Mouse (Mus musculus) megakaryocyte, embryonic 14.5 days (primary cell): ENCODE data around the gene Eml3. TPM values are rescaled to one million over a fixed set of nuclear protein-coding genes. Genes with fewer than 3 reads are reported as not detected.
A peak's percentile ranks its signal among the peaks of the same experiment; 100 is the strongest.

Source experiments
- H3K27me3 ChIP-seq: replicated peaks from 2 replicates; pipeline ENCODE3; 2012; ENCODE audit warnings: inconsistent platforms
- H3K36me3 ChIP-seq: replicated peaks from 2 replicates; pipeline ENCODE3; 2012; ENCODE audit warnings: low read length, inconsistent platforms, mixed read lengths
- H3K4me1 ChIP-seq: 2 replicates; pipeline ENCODE4 v1.6.1; 2012; ENCODE audit warnings: inconsistent platforms
- H3K4me3 ChIP-seq: replicated peaks from 2 replicates; pipeline ENCODE3; 2012; ENCODE audit warnings: moderate library complexity, mild to moderate bottlenecking, inconsistent platforms
- H3K9me3 ChIP-seq: 2 replicates; pipeline ENCODE4 v1.6.1; 2012; ENCODE audit warnings: inconsistent platforms
- FLI1 ChIP-seq: IDR thresholded peaks from 2 replicates; pipeline ENCODE4 v1.6.1; 2012; ENCODE audit warnings: low read length, inconsistent platforms, mixed read lengths
- GATA1 ChIP-seq: IDR thresholded peaks from 3 replicates; pipeline ENCODE4 v1.6.1; 2012; ENCODE audit warnings: mixed read lengths, low read length, inconsistent platforms, borderline replicate concordance
- polyA plus RNA-seq: library from polyadenylated mRNA; stranded (reverse); fragments of >175 nt; gene quantifications from 2 replicates; pipeline ENCODE4 v1.2.3, GENCODE M21; 2012; ENCODE audit warnings: low replicate concordance; ENCODE audit not compliant: insufficient read depth

Eml3 gene
- polyA plus RNA-seq, 1 experiment, result 31.6 TPM

- Histone ChIP-seq H3K4me1 (peaks cover 69% of the 10 kb centered on the region), H3K4me3 (peak overlapping the region; percentile 74), H3K9me3 (no peaks in the 10 kb centered on the region), H3K36me3 (peaks cover 35% of the 10 kb centered on the region), H3K27me3 (peaks cover 17% of the 10 kb centered on the region)
- no peak for TF ChIP-seq GATA1
- no peak for TF ChIP-seq FLI1
Observed at GRCm38 (mm10) chr19:8982303-8983149, 53.2 kb downstream of the Eml3 start.

GRCm38 (mm10) chr19:8983150-8983650 lies 53.8 kb downstream of the Eml3 start:
- peaks cover 24% of the 10 kb centered on the region for H3K27me3 ChIP-seq
- H3K4me3 ChIP-seq, result peak overlapping the region; percentile 74
- H3K36me3 ChIP-seq, result peaks cover 29% of the 10 kb centered on the region
- no peaks in the 10 kb centered on the region for H3K9me3 ChIP-seq
- no peak for TF ChIP-seq GATA1
- no peak for TF ChIP-seq FLI1
- H3K4me1 ChIP-seq, result peaks cover 74% of the 10 kb centered on the region

DNA sequence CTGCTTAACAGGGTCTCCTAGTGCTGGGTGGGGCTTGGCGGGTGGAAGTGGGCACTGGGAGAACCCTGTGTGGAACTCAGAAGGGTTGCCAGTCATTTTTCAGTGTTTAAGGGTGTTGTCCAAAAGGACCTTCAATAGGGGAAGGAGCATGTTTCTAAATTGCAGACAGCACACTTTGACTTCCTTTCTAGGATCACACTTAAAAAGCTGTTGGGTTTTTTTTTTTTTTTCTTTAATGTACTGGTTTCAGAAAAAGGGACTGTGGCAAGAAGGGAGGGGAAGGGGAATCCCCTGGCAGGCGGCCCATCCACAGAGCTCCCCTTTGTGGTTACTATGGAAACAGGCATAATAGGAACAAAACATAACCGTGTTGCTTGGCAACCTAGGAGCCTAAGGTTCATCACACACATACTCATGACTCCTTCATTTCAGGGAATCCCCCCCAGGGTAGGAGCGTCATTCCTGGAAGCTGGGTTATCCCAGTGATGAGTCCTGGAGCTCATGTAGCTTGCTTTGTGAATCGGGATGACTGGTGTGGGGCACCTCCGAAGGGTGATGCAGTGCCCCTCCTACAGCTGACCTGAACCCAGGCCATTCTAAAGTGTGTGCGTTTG lies 55.0 kb downstream of the Eml3 start:
- H3K4me3 ChIP-seq, result no peak overlapping the region
- H3K36me3 ChIP-seq, result peaks cover 17% of the 10 kb centered on the region
- TF ChIP-seq GATA1, result no peak
- no peak for TF ChIP-seq FLI1
- H3K9me3 ChIP-seq, result no peaks in the 10 kb centered on the region
- H3K27me3 ChIP-seq, result peaks cover 36% of the 10 kb centered on the region
- H3K4me1 ChIP-seq, result peaks cover 74% of the 10 kb centered on the region

DNA sequence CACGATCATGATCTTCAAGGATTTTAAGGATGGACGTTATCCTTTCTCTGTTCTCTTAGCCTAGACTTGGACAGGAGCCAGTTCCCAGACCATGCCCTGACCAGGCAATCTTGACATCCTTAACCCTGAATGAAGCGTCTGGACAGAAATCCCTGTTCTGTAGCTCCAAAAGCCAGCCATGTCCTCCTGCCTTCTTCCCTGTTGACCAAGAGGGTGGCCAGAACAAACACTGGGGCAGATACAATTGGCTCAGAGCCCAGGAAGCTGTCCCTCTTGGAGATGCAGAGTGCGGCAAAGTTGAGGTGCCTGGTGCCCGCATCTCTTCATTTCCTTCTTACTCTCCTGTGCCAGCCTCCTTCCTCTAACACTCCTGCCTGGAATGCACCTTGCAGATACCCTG lies 56.5 kb downstream of the Eml3 start:
- Histone ChIP-seq H3K36me3 (peaks cover 2% of the 10 kb centered on the region), H3K4me1 (peaks cover 75% of the 10 kb centered on the region), H3K4me3 (no peak overlapping the region), H3K27me3 (peaks cover 50% of the 10 kb centered on the region), H3K9me3 (no peaks in the 10 kb centered on the region)
- TF ChIP-seq FLI1 (no peak), GATA1 (no peak)

DNA sequence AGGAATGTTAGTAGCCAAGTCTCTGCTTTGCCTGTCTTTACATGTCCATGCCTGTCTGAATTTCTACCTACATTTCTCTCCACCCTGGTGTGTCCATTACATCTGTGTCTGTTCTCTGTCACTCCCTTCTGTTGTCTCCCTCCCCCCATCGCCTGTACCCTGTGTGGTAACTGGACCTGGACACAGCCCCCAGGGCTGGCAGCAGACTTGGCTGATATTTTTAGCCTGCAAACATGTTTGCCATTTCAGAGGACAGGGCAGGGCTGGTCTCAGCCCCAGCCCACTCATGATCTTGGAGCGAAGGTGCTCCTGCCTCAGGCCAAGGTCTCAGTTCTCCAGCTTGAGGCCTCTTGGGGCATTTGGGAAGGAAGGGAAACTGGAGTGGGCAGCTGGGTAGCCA lies 58.5 kb downstream of the Eml3 start:
- no peak for TF ChIP-seq GATA1
- TF ChIP-seq FLI1, result no peak
- Histone ChIP-seq H3K27me3 (peaks cover 59% of the 10 kb centered on the region), H3K4me3 (no peak overlapping the region), H3K9me3 (no peaks in the 10 kb centered on the region), H3K4me1 (peaks cover 61% of the 10 kb centered on the region), H3K36me3 (no peaks in the 10 kb centered on the region)

GRCm38 (mm10) chr19:8988346-8989065 lies 59.2 kb downstream of the Eml3 start:
- peaks cover 61% of the 10 kb centered on the region for H3K4me1 ChIP-seq
- peaks cover 59% of the 10 kb centered on the region for H3K27me3 ChIP-seq
- no peaks in the 10 kb centered on the region for H3K9me3 ChIP-seq
- no peaks in the 10 kb centered on the region for H3K36me3 ChIP-seq
- peak overlapping the region; percentile 93 for H3K4me3 ChIP-seq
- TF ChIP-seq FLI1 (no peak), GATA1 (no peak)

DNA sequence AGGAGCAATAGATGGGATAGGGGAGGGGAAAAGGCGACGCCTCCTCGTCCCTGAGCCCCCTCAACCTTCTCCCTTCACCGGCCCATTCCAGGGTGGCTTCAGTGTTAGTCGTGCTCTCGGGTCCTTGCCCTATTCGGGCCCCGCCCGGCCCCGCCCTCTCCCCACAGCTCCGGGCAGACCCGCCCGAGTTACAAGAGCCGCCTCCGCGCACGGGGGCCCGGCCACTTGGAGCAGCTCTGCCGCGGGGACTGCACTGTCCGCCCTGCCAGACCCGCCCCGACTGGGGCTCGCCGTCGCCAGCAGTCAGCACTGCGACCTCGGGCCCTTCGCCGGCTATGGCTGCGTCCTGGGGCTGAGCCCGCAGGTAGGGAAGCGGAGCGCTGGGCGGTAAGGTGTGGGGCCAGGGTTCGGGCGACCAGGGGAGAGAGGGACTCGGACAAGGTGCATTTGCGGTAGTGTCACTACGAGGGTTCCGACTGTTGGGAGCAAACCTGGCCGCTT lies 59.8 kb downstream of the Eml3 start, which contains the start of gene Ahnak:
Gene Ahnak (plus strand): TSS at position 219 of the 501 bp plus-strand sequence.
- TF ChIP-seq GATA1, result no peak
- no peak for TF ChIP-seq FLI1
- no peaks in the 10 kb centered on the region for H3K36me3 ChIP-seq
- H3K27me3 ChIP-seq, result peaks cover 59% of the 10 kb centered on the region
- H3K9me3 ChIP-seq, result no peaks in the 10 kb centered on the region
- peak within 1 kb of the TSS; percentile 93 for H3K4me3 ChIP-seq
- H3K4me1 ChIP-seq, result peaks cover 55% of the 10 kb centered on the region

DNA sequence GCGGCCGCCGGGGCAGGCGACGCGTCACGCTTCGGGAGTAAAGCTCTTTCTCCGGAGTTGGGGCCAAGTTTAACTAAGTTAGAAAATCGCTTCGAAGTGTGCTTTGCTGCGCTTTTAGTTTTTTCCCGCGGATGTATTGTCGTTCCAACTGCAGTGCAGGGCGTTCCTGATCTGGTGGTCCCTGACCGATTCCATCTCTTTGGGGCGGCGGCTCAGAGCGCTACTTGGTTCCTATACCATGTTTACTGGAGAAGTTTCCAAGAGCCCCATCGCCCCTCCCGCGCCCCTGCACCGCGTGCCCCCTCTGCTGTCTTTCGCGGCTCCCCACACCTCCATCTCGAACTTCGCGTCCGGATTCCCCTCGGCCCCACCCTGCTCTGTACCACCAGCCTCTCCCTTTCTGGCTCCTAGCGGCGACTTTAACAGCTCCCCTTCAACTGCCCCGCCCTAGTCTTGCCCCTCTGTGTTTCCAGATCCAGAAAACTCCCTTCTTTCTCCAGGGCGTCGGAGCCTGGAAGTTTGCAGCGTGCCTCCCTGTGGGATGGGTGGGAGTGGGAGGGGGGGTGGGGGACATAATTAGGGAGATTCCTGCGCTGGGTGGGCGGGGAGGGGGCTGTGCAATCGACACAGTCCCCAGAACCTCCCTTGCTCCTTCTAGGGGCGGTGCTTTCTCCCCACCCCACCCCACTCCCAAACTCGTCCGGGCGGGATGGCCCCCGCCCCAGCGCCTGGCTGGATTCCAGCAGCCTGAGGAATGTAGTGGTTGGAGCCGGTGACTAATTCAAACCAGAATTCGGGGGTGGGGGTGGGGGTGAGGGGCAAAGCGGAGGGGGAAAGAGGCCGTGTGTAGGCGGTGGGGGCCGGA lies 60.4 kb downstream of the Eml3 start:
- TF ChIP-seq FLI1, result no peak
- TF ChIP-seq GATA1, result no peak
- H3K4me1 ChIP-seq, result peaks cover 48% of the 10 kb centered on the region
- peaks cover 59% of the 10 kb centered on the region for H3K27me3 ChIP-seq

GRCm38 (mm10) chr19:8990432-8991102 lies 61.2 kb downstream of the Eml3 start:
- H3K9me3 ChIP-seq, result no peaks in the 10 kb centered on the region
- no peaks in the 10 kb centered on the region for H3K36me3 ChIP-seq
- no peak for TF ChIP-seq FLI1
- no peak for TF ChIP-seq GATA1
- peaks cover 44% of the 10 kb centered on the region for H3K4me1 ChIP-seq
- peak overlapping the region; percentile 88 for H3K4me3 ChIP-seq
- peaks cover 57% of the 10 kb centered on the region for H3K27me3 ChIP-seq

More for the DNA sequence above, 60.4 kb downstream of the Eml3 start:
- Histone ChIP-seq H3K4me3 (peak overlapping the region; percentile 93), H3K9me3 (no peaks in the 10 kb centered on the region), H3K36me3 (no peaks in the 10 kb centered on the region)

Other genes with a start within 250 kb of the Eml3 start
- 139 and 161 TPM in 2 replicates for gene Slc3a2, start 206.2 kb upstream of the Eml3 start, polyA plus RNA-seq
- gene Wdr74, start 193.7 kb upstream of the Eml3 start, polyA plus RNA-seq, result 3.7 and 16.5 TPM in 2 replicates
- 0.86 TPM in 1 of 2 replicates, not detected in the other for gene 1700092M07Rik, start 188.8 kb upstream of the Eml3 start, polyA plus RNA-seq
- 18.8 and 39.1 TPM in 2 replicates for gene Stx5a, start 188.1 kb upstream of the Eml3 start, polyA plus RNA-seq
- gene Nxf1, start 172.5 kb upstream of the Eml3 start, polyA plus RNA-seq, result 10.6 and 13.3 TPM in 2 replicates
- 53.5 and 407 TPM in 2 replicates for gene Tmem223, start 158.6 kb upstream of the Eml3 start, polyA plus RNA-seq
- gene Tmem179b, start 155.1 kb upstream of the Eml3 start, polyA plus RNA-seq, result 154 and 203 TPM in 2 replicates
- 33.7 and 61.6 TPM in 2 replicates for gene Taf6l, start 143.1 kb upstream of the Eml3 start, polyA plus RNA-seq
- 6.3 TPM in 1 of 2 replicates, not detected in the other for gene Polr2g, start 131.0 kb upstream of the Eml3 start, polyA plus RNA-seq
- 1.3 and 5.9 TPM in 2 replicates for gene Zbtb3, start 127.0 kb upstream of the Eml3 start, polyA plus RNA-seq
- gene Ttc9c, start 110.2 kb upstream of the Eml3 start, polyA plus RNA-seq, result 0.51 TPM in 1 of 2 replicates, not detected in the other
- 13.5 and 54.1 TPM in 2 replicates for gene Hnrnpul2, start 109.5 kb upstream of the Eml3 start, polyA plus RNA-seq
- 44.9 and 148 TPM in 2 replicates for gene AC129217.1, start 99.8 kb upstream of the Eml3 start, polyA plus RNA-seq
- gene Bscl2, start 92.1 kb upstream of the Eml3 start, polyA plus RNA-seq, result 124 and 182 TPM in 2 replicates
- not detected in 2 replicates for gene Gng3, start 90.4 kb upstream of the Eml3 start, polyA plus RNA-seq
- gene Lrrn4cl, start 78.8 kb upstream of the Eml3 start, polyA plus RNA-seq, result 0.23 TPM in 1 of 2 replicates, not detected in the other
- 125 and 325 TPM in 2 replicates for gene Ubxn1, start 58.1 kb upstream of the Eml3 start, polyA plus RNA-seq
- gene Uqcc3, start 48.6 kb upstream of the Eml3 start, polyA plus RNA-seq, result 6.2 and 84.6 TPM in 2 replicates
- 1.5 TPM in 1 of 2 replicates, not detected in the other for gene Lbhd1, start 45.8 kb upstream of the Eml3 start, polyA plus RNA-seq
- gene Gm49403, start 45.6 kb upstream of the Eml3 start, polyA plus RNA-seq, result not detected in 2 replicates
- gene 1810009A15Rik, start 40.7 kb upstream of the Eml3 start, polyA plus RNA-seq, result 10.2 and 72.7 TPM in 2 replicates
- gene Gm49416, start 40.6 kb upstream of the Eml3 start, polyA plus RNA-seq, result 12.5 TPM in 1 of 2 replicates, not detected in the other
- 22.4 and 29.0 TPM in 2 replicates for gene Ints5, start 36.5 kb upstream of the Eml3 start, polyA plus RNA-seq
- 4.0 and 25.1 TPM in 2 replicates for gene Ganab, start 31.5 kb upstream of the Eml3 start, polyA plus RNA-seq
- 135 and 141 TPM in 2 replicates for gene B3gat3, start 9.2 kb upstream of the Eml3 start, polyA plus RNA-seq
- 4.2 and 8.2 TPM in 2 replicates for gene Rom1, start 196 bp upstream of the Eml3 start, polyA plus RNA-seq
- gene Mta2, start 12.3 kb downstream of the Eml3 start, polyA plus RNA-seq, result 5.1 and 27.3 TPM in 2 replicates
- gene Tut1, start 24.3 kb downstream of the Eml3 start, polyA plus RNA-seq, result 25.5 and 37.3 TPM in 2 replicates
- 36.7 and 78.5 TPM in 2 replicates for gene Eef1g, start 37.5 kb downstream of the Eml3 start, polyA plus RNA-seq
- gene Ahnak, start 59.7 kb downstream of the Eml3 start, polyA plus RNA-seq, result 4.6 and 28.7 TPM in 2 replicates
- gene Scgb1a1, start 158.4 kb downstream of the Eml3 start, polyA plus RNA-seq, result not detected in 2 replicates
- 1.7 and 53.4 TPM in 2 replicates for gene Asrgl1, start 206.1 kb downstream of the Eml3 start, polyA plus RNA-seq